Mouse (Mus musculus) E14TG2a.4 (cell line): ENCODE results near the gene Tmem88.

Experiments
- CTCF ChIP-seq: conservative IDR thresholded peaks from 2 replicates; pipeline ENCODE4 v1.5.1; 2014; ENCODE audit warnings: low read length
- NANOG ChIP-seq: IDR thresholded peaks from 2 replicates; pipeline ENCODE4 v1.6.1; 2014; ENCODE audit warnings: borderline replicate concordance, low read length, mixed read lengths
- POU5F1 ChIP-seq: IDR thresholded peaks from 2 replicates; pipeline ENCODE4 v1.6.1; 2014; ENCODE audit warnings: low read length, borderline replicate concordance

DNA sequence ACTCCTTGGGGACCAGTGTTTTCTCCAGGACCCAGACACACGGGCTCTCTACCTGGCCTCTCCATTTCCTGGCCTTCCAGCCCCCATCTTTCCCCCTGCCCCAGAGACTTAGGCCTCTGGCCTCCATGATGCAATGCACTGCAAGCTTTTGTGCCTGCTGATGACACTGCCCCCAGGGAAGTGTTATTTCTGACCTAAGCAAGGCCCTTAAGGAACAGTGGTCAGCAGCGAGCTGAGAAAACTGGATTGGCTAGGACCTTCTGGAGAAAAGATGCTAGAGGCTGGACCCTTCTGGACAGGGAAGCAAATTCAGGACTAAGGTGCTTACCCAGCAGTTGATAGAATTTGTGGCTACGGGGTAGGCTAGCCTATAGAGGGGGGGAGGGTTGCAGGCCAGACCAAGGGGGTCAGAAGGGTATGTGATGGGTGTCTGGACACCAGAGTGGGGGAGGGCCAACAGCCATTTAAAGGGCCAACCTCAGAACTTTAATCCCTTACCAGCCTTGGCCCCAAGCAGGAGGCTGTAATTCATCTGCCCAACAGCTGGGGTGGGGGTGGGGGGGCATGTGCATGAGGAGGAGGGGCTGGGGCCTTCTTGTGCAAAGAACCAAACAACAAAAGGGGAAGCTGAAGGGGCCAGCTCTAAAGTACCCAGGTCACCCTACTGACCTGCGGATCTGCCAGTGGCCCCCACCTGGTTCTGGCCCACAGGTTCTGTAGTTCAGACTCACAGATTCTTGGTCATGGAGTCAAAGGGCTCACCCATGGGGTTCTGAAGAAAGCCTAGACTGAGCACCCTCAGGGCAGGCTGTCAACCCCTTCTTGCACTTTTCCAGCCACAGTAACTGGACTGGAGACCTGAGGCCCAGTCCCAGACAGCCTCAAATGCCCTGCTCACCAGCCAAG lies 16.6 kb upstream of the Tmem88 start:
- no peak for TF ChIP-seq CTCF
- no peak for TF ChIP-seq NANOG
- TF ChIP-seq POU5F1 = no peak
